Mouse (Mus musculus): ENCODE measurements around the gene Itga6. TPM values are rescaled to one million over a fixed set of nuclear protein-coding genes. Genes with fewer than 3 reads are reported as not detected.

The Itga6 gene
- polyA plus RNA-seq, 1 experiment: 0.03 TPM

GRCm38 (mm10) chr2:71767019-71767610, 21.7 kb downstream of the Itga6 start:
- no peaks in the 10 kb centered on the region for H3K36me3 ChIP-seq (ENCODE audit: control insufficient read depth)
- no peaks in the 10 kb centered on the region for H3K4me1 ChIP-seq (ENCODE audit: control insufficient read depth)
- H3K27me3 ChIP-seq (ENCODE audit: control insufficient read depth): no peaks in the 10 kb centered on the region
- TF ChIP-seq GATA1 (IDR thresholded peaks at IDR 0.05; ENCODE audit: low read length): no peak
- TF ChIP-seq TAL1 (IDR thresholded peaks at IDR 0.05; ENCODE audit: low read length): no peak
- no peaks in the 10 kb centered on the region for H3K9me3 ChIP-seq (ENCODE audit: control insufficient read depth, low read length)
- H3K4me3 ChIP-seq (replicated peaks): no peak overlapping the region

- no peak for TF ChIP-seq GATA1 (IDR thresholded peaks at IDR 0.05; ENCODE audit: low read length)
- TF ChIP-seq TAL1 (IDR thresholded peaks at IDR 0.05; ENCODE audit: low read length): no peak
- Histone ChIP-seq H3K4me1 (ENCODE audit: control insufficient read depth) (no peaks in the 10 kb centered on the region), H3K27me3 (ENCODE audit: control insufficient read depth) (no peaks in the 10 kb centered on the region), H3K36me3 (ENCODE audit: control insufficient read depth) (no peaks in the 10 kb centered on the region), H3K4me3 (replicated peaks) (no peak overlapping the region), H3K9me3 (ENCODE audit: control insufficient read depth, low read length) (no peaks in the 10 kb centered on the region)
Observed at GRCm38 (mm10) chr2:71771762-71772161, 26.3 kb downstream of the Itga6 start.

GRCm38 (mm10) chr2:71773714-71774113, 28.3 kb downstream of the Itga6 start:
- H3K27me3 ChIP-seq (ENCODE audit: control insufficient read depth): no peaks in the 10 kb centered on the region
- TF ChIP-seq TAL1 (IDR thresholded peaks at IDR 0.05; ENCODE audit: low read length) (no peak), GATA1 (IDR thresholded peaks at IDR 0.05; ENCODE audit: low read length) (no peak)
- H3K36me3 ChIP-seq (ENCODE audit: control insufficient read depth): no peaks in the 10 kb centered on the region
- no peaks in the 10 kb centered on the region for H3K4me1 ChIP-seq (ENCODE audit: control insufficient read depth)
- no peaks in the 10 kb centered on the region for H3K9me3 ChIP-seq (ENCODE audit: control insufficient read depth, low read length)
- H3K4me3 ChIP-seq (replicated peaks): no peak overlapping the region

- H3K27me3 ChIP-seq (ENCODE audit: control insufficient read depth): no peaks in the 10 kb centered on the region
Observed at GRCm38 (mm10) chr2:71774246-71774951, 29.0 kb downstream of the Itga6 start.

GRCm38 (mm10) chr2:71775201-71775611, 29.8 kb downstream of the Itga6 start:
- no peaks in the 10 kb centered on the region for H3K36me3 ChIP-seq (ENCODE audit: control insufficient read depth)
- TF ChIP-seq TAL1 (IDR thresholded peaks at IDR 0.05; ENCODE audit: low read length) (no peak), GATA1 (IDR thresholded peaks at IDR 0.05; ENCODE audit: low read length) (no peak)
- no peaks in the 10 kb centered on the region for H3K9me3 ChIP-seq (ENCODE audit: control insufficient read depth, low read length)
- H3K4me1 ChIP-seq (ENCODE audit: control insufficient read depth): no peaks in the 10 kb centered on the region
- no peaks in the 10 kb centered on the region for H3K27me3 ChIP-seq (ENCODE audit: control insufficient read depth)
- no peak overlapping the region for H3K4me3 ChIP-seq (replicated peaks)

More at GRCm38 (mm10) chr2:71774246-71774951, 29.0 kb downstream of the Itga6 start:
- Histone ChIP-seq H3K36me3 (ENCODE audit: control insufficient read depth) (no peaks in the 10 kb centered on the region), H3K9me3 (ENCODE audit: control insufficient read depth, low read length) (no peaks in the 10 kb centered on the region), H3K4me3 (replicated peaks) (no peak overlapping the region), H3K4me1 (ENCODE audit: control insufficient read depth) (no peaks in the 10 kb centered on the region)
- TF ChIP-seq GATA1 (IDR thresholded peaks at IDR 0.05; ENCODE audit: low read length) (no peak), TAL1 (IDR thresholded peaks at IDR 0.05; ENCODE audit: low read length) (no peak)

- Histone ChIP-seq H3K4me1 (ENCODE audit: control insufficient read depth) (no peaks in the 10 kb centered on the region), H3K36me3 (ENCODE audit: control insufficient read depth) (no peaks in the 10 kb centered on the region), H3K27me3 (ENCODE audit: control insufficient read depth) (peaks cover 2% of the 10 kb centered on the region; the same call in 1 of the 2 replicates), H3K4me3 (replicated peaks) (no peak overlapping the region), H3K9me3 (ENCODE audit: control insufficient read depth, low read length) (no peaks in the 10 kb centered on the region)
- TF ChIP-seq TAL1 (IDR thresholded peaks at IDR 0.05; ENCODE audit: low read length) (no peak), GATA1 (IDR thresholded peaks at IDR 0.05; ENCODE audit: low read length) (no peak)
Observed at GRCm38 (mm10) chr2:71779266-71779888, 34.0 kb downstream of the Itga6 start.

- Histone ChIP-seq H3K27me3 (ENCODE audit: control insufficient read depth) (peaks cover 7% of the 10 kb centered on the region), H3K4me1 (ENCODE audit: control insufficient read depth) (no peaks in the 10 kb centered on the region), H3K9me3 (ENCODE audit: control insufficient read depth, low read length) (no peaks in the 10 kb centered on the region), H3K4me3 (replicated peaks) (no peak overlapping the region), H3K36me3 (ENCODE audit: control insufficient read depth) (no peaks in the 10 kb centered on the region)
- TF ChIP-seq TAL1 (IDR thresholded peaks at IDR 0.05; ENCODE audit: low read length) (no peak), GATA1 (IDR thresholded peaks at IDR 0.05; ENCODE audit: low read length) (no peak)
Observed at GRCm38 (mm10) chr2:71780016-71780415, 34.6 kb downstream of the Itga6 start.

GRCm38 (mm10) chr2:71785260-71785659, 39.8 kb downstream of the Itga6 start:
- Histone ChIP-seq H3K36me3 (ENCODE audit: control insufficient read depth) (no peaks in the 10 kb centered on the region), H3K4me3 (replicated peaks) (no peak overlapping the region), H3K27me3 (ENCODE audit: control insufficient read depth) (peaks cover 49% of the 10 kb centered on the region), H3K9me3 (ENCODE audit: control insufficient read depth, low read length) (no peaks in the 10 kb centered on the region), H3K4me1 (ENCODE audit: control insufficient read depth) (peaks cover 15% of the 10 kb centered on the region)
- no peak for TF ChIP-seq GATA1 (IDR thresholded peaks at IDR 0.05; ENCODE audit: low read length)
- TF ChIP-seq TAL1 (IDR thresholded peaks at IDR 0.05; ENCODE audit: low read length): no peak

GRCm38 (mm10) chr2:71786060-71786459, 40.6 kb downstream of the Itga6 start:
- peaks cover 49% of the 10 kb centered on the region for H3K27me3 ChIP-seq (ENCODE audit: control insufficient read depth)
- TF ChIP-seq TAL1 (IDR thresholded peaks at IDR 0.05; ENCODE audit: low read length) (no peak), GATA1 (IDR thresholded peaks at IDR 0.05; ENCODE audit: low read length) (no peak)
- no peak overlapping the region for H3K4me3 ChIP-seq (replicated peaks)
- H3K9me3 ChIP-seq (ENCODE audit: control insufficient read depth, low read length): no peaks in the 10 kb centered on the region
- no peaks in the 10 kb centered on the region for H3K36me3 ChIP-seq (ENCODE audit: control insufficient read depth)
- H3K4me1 ChIP-seq (ENCODE audit: control insufficient read depth): peaks cover 15% of the 10 kb centered on the region
